Mouse (Mus musculus): ENCODE data around the gene Bex3. TPM values are rescaled to one million over a fixed set of nuclear protein-coding genes. Genes with fewer than 3 reads are reported as not detected.
A peak's percentile ranks its signal among the peaks of the same experiment; 100 is the strongest.
"Not testable (repeated sequence)": the region's sequence is repeated elsewhere in the genome, so short reads cannot be mapped to it uniquely, and the experiment has no call there.

Gene Bex3
- polyA plus RNA-seq, 1 experiment = 8.6 TPM

DNA sequence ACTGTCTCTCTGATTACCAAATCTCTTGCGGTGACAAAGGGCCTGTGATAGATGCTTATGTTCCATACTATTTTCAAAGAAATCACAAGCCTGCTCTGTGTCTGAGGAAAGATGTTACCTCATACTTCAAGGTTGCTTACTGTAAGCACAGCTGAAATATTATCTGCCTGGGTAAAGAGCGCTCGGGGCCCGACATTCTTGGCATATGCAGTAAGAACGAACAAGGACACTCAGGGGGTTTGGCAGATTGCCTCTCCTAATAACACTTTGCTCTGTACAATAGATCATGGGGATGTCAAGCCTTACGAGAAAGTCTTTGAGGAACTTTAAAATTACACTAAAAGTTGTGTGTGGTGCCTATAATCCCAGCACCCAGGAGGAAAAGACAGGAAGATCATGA lies 21.2 kb upstream of the Bex3 start:
- no peaks in the 10 kb centered on the region for H3K36me3 ChIP-seq (ENCODE audit: control insufficient read depth, insufficient read depth, low read length)
- TF ChIP-seq CTCF (IDR thresholded peaks at IDR 0.05; ENCODE audit: extremely low read depth, insufficient read length, insufficient replicate concordance, low read depth, low read length) (no peak), POLR2A (IDR thresholded peaks at IDR 0.05; ENCODE audit: low read depth, low read length) (no peak)
- no peaks in the 10 kb centered on the region for H3K4me1 ChIP-seq (ENCODE audit: control insufficient read depth, insufficient read depth, insufficient read length, low read length)
- WGBS = 34% methylated on average over 6 of the region's 6 CpGs
- no peak overlapping the region; the same call in 1 of the 2 replicates for H3K27ac ChIP-seq (ENCODE audit: insufficient read depth, low read depth, low read length)
- H3K27me3 ChIP-seq (ENCODE audit: control insufficient read depth, insufficient read depth, low read length) = no peaks in the 10 kb centered on the region
- no peak overlapping the region for H3K4me3 ChIP-seq (ENCODE audit: low read depth, low read length)

DNA sequence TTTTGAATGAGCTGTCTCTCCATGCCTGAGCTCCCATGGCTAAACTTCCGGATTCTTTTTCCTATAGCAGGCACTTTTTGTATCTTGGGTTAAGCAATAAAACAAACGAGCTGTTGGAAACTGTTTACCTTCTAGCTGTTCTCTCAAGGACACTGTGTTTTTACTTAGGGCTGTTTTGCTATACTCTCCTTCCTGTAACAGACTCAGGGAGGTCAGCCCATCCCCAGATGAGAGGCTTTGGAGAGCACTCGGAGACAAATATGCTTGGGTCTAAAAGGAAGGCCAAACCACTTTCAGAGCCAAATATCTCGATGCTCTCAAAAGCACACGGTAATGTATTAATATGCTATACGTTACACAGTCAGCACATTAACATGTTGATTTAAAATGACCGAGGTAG lies 20.4 kb upstream of the Bex3 start:
- H3K4me1 ChIP-seq (ENCODE audit: control insufficient read depth, insufficient read depth, insufficient read length, low read length) = no peaks in the 10 kb centered on the region
- WGBS = 51% methylated on average over 7 of the region's 7 CpGs
- no peak overlapping the region for H3K27ac ChIP-seq (ENCODE audit: insufficient read depth, low read depth, low read length)
- H3K4me3 ChIP-seq (ENCODE audit: low read depth, low read length) = no peak overlapping the region
- no peaks in the 10 kb centered on the region for H3K27me3 ChIP-seq (ENCODE audit: control insufficient read depth, insufficient read depth, low read length)
- TF ChIP-seq POLR2A (IDR thresholded peaks at IDR 0.05; ENCODE audit: low read depth, low read length) = no peak
- H3K36me3 ChIP-seq (ENCODE audit: control insufficient read depth, insufficient read depth, low read length) = no peaks in the 10 kb centered on the region

DNA sequence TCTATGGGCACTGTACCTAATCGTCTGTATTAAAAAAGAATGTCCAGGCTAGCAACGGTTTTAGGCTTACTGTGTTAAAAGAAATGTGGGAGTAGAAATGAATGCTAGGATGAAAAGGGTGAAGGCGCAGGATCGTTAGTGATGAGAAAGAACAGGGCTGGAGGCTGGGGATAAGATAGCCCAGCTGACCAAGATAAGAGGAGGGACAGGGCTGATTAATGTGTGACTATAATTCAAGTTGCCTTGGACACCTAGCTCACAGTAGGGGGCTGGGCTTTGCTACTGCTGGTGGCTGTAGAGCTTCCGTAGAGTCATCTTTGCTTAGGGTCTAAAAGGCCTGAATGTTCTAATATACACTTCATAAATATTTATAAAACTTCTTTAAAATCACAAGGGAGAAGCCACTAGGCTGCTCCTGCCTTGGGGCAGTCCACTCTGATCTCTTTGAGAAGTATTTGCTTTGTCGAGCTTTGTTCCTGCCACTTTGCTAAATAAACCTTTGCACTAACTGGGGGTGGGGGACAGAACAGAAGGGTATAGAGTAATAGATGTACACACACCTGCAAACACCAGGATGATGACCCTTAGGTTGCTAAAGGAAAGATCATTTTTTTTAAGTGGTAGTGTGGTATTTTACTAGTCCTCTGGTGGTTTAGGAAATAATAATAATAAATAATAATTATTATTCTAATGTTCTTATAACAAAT lies 17.9 kb upstream of the Bex3 start:
- no peak for TF ChIP-seq POLR2A (IDR thresholded peaks at IDR 0.05; ENCODE audit: low read depth, low read length)
- TF ChIP-seq CTCF (IDR thresholded peaks at IDR 0.05; ENCODE audit: extremely low read depth, insufficient read length, insufficient replicate concordance, low read depth, low read length) = no peak
- WGBS = 30% methylated on average over 6 of the region's 6 CpGs
- no peaks in the 10 kb centered on the region for H3K4me1 ChIP-seq (ENCODE audit: control insufficient read depth, insufficient read depth, insufficient read length, low read length)
- H3K27me3 ChIP-seq (ENCODE audit: control insufficient read depth, insufficient read depth, low read length) = no peaks in the 10 kb centered on the region
- no peak overlapping the region for H3K4me3 ChIP-seq (ENCODE audit: low read depth, low read length)
- no peak overlapping the region for H3K27ac ChIP-seq (ENCODE audit: insufficient read depth, low read depth, low read length)
- no peaks in the 10 kb centered on the region for H3K36me3 ChIP-seq (ENCODE audit: control insufficient read depth, insufficient read depth, low read length)

DNA sequence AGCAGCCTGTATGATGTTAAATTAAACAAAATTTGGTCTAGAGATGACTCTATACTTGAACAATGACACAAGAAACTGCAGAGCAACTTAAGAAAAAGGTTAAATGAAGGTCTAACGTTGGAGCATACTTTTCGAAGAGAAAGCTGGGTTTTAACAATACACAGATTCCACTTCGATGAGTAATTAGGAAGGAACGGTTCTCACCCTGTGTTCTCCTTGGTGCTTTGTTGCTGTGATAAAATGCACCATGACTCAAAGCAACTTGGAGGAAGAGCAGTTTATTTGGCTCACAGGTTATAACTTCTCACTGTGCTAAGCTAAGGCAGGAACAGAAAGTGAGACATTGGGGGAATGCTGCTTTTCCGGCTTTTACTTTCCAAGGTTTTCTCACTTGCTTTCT lies 2.3 kb upstream of the Bex3 start:
- 69% methylated on average over 5 of the region's 5 CpGs for WGBS
- Histone ChIP-seq H3K4me1 (ENCODE audit: control insufficient read depth, insufficient read depth, insufficient read length, low read length) (no peaks in the 10 kb centered on the region), H3K4me3 (ENCODE audit: low read depth, low read length) (no peak overlapping the region), H3K27me3 (ENCODE audit: control insufficient read depth, insufficient read depth, low read length) (no peaks in the 10 kb centered on the region), H3K27ac (ENCODE audit: insufficient read depth, low read depth, low read length) (no peak overlapping the region), H3K36me3 (ENCODE audit: control insufficient read depth, insufficient read depth, low read length) (no peaks in the 10 kb centered on the region)
- TF ChIP-seq POLR2A (IDR thresholded peaks at IDR 0.05; ENCODE audit: low read depth, low read length) (no peak), CTCF (IDR thresholded peaks at IDR 0.05; ENCODE audit: extremely low read depth, insufficient read length, insufficient replicate concordance, low read depth, low read length) (no peak)

DNA sequence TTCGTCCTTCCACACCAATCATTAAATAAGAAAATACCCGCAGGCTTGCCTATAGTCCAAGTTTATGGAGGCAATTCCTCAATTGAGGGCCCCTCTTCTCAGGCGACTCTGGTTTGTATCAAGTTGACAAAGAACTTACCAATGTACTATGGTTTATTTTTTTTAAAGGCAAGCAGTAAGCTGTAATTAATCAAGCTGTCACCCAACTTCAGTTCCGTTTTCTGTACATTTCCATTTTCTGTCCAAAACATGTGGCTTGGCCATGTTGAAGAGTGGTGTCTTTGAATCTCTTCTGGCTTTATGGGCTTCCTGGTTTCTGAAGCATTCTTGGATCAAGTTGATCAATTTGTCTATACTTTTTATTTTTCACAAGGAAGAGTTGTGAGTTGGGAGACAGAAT lies 1.9 kb upstream of the Bex3 start:
- H3K36me3 ChIP-seq (ENCODE audit: control insufficient read depth, insufficient read depth, low read length) = no peaks in the 10 kb centered on the region
- no peak overlapping the region for H3K27ac ChIP-seq (ENCODE audit: insufficient read depth, low read depth, low read length)
- no peak overlapping the region for H3K4me3 ChIP-seq (ENCODE audit: low read depth, low read length)
- 72% methylated on average over 4 of the region's 4 CpGs for WGBS
- TF ChIP-seq CTCF (IDR thresholded peaks at IDR 0.05; ENCODE audit: extremely low read depth, insufficient read length, insufficient replicate concordance, low read depth, low read length) (no peak), POLR2A (IDR thresholded peaks at IDR 0.05; ENCODE audit: low read depth, low read length) (no peak)
- no peaks in the 10 kb centered on the region for H3K27me3 ChIP-seq (ENCODE audit: control insufficient read depth, insufficient read depth, low read length)
- no peaks in the 10 kb centered on the region for H3K4me1 ChIP-seq (ENCODE audit: control insufficient read depth, insufficient read depth, insufficient read length, low read length)

DNA sequence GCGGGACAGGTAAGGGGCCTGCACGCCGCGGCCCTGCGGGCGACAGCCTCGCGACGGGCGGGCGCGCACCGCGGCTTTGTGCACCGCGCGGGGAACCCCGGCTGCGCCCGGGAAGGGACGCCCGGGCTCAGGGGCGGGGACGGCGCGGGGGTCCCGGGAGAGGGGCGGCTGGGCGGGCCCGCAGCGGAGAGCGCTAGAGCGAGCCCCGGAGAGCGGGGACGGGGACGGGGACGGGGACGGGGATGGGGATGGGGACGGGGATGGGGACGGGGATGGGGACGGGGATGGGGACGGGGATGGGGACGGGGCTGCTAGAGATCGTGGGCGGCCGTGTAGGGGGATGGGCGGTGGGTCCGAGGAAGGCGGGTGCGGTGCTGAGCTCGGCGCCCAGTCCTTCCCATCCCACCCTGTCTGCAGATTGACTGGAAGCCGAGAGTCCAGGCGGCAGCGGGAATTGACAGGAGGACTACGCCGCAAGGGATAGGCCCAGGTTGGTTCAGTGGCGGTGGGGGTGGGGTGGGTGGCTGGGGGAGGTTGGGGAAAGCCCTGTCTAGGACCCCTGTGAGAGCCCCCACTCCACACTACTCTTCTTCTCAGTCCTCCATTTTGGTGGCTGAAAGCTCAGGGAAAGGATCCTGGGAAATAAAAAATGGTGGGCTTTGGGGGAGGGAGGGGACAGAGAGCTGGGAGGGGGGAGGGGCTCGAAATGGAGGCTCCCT lies 499 bp downstream of the Bex3 start:
- H3K27ac ChIP-seq (ENCODE audit: insufficient read depth, low read depth, low read length); H3K27me3 ChIP-seq (ENCODE audit: control insufficient read depth, insufficient read depth, low read length); H3K36me3 ChIP-seq (ENCODE audit: control insufficient read depth, insufficient read depth, low read length); H3K4me1 ChIP-seq (ENCODE audit: control insufficient read depth, insufficient read depth, insufficient read length, low read length): not testable (repeated sequence)
- peak overlapping the region; percentile 48 for H3K4me3 ChIP-seq (ENCODE audit: low read depth, low read length)
- 21% methylated on average over 21 of the region's 60 CpGs for WGBS

DNA sequence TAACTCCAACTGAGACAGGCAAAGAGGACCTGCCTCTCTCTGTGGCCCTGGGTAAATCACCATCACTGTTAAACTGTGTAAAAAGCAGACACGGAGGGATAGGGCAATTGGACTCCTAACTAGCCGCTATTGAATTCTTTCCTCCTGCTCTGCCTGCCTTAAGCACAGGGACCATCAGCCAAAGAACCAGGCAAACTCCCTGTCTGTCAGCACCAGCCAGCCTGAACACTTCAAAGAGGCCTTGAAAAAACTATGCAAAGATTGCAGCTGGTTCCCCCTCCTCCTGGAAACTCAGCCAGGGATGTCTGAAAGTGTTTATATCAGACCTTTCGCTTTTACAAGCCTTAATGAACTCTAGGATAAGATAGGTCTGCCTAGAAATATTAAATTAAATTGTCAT lies 4.5 kb downstream of the Bex3 start:
- TF ChIP-seq POLR2A (IDR thresholded peaks at IDR 0.05; ENCODE audit: low read depth, low read length) (no peak), CTCF (IDR thresholded peaks at IDR 0.05; ENCODE audit: extremely low read depth, insufficient read length, insufficient replicate concordance, low read depth, low read length) (no peak)
- no peaks in the 10 kb centered on the region for H3K36me3 ChIP-seq (ENCODE audit: control insufficient read depth, insufficient read depth, low read length)
- H3K27ac ChIP-seq (ENCODE audit: insufficient read depth, low read depth, low read length) = no peak overlapping the region
- no peaks in the 10 kb centered on the region for H3K27me3 ChIP-seq (ENCODE audit: control insufficient read depth, insufficient read depth, low read length)
- WGBS = 19% methylated on average over 3 of the region's 3 CpGs
- H3K4me1 ChIP-seq (ENCODE audit: control insufficient read depth, insufficient read depth, insufficient read length, low read length) = no peaks in the 10 kb centered on the region
- H3K4me3 ChIP-seq (ENCODE audit: low read depth, low read length) = no peak overlapping the region

Data from small intestine, adult 2 months (tissue).